13 mouse cellular contexts compared by ENCODE assay signal in the genomic region with DNA sequence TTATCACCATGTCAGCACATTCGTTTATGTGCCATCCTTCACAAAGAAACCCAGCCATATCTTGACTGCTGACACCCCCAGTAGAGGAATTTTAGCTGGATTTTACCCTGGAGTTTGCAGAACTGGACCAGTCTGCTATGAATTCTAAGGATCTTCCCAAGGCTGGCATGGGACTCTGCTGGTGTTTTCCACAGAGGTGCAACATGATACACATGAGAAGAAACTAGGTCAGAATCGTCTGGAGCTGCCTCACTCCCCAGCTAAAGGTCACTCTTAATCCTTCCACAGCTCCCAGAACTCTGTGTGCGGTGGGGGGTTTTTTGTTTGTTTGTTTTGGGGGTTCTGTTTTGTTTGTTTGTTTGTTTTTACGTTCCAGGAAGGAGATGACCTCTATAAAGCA. TPM values are rescaled to one million over a fixed set of nuclear protein-coding genes. Genes with fewer than 3 reads are reported as not detected.
DNase-seq lines count a peak whose midpoint lies in the region.
"Had no signal": no experiment of that assay in that cellular context is flagged by ENCODE, and none has a peak within 500 bp of the region (broad histone marks: within the 10 kb centered on the region; RNA-seq: fewer than 3 reads in every experiment).

No protein-coding gene starts in this region.

- peak; percentile 21 for DNase-seq in adrenal gland, adult 2 months
- no peak for DNase-seq in adrenal gland, postnatal 36 days
- DNase-seq in gastrocnemius, postnatal 14 days: peak; percentile 14
- no peak for DNase-seq in gastrocnemius, postnatal 10 days
- peak; percentile 37 for DNase-seq in gastrocnemius, postnatal 25 days
- no peak for DNase-seq in left cerebral cortex, adult 18-20 months (ENCODE audit: low spot score in 2 of 2)
- DNase-seq: adrenal gland, postnatal 10 days; cerebellum, adult 11 months; cerebellum, adult 2 months; cerebellum, adult 9-11 months; cerebellum, postnatal 25 days; heart, adult 2 months; kidney, adult 11 months had no signal

- intact Hi-C loops in gastrocnemius, postnatal 14 days (cut with DNase I; ENCODE audit: low total_unique reads): no loop called here

RNA-seq across cellular contexts. Expression of gene Glrx, which starts 53.9 kb away (rescaled TPM):
- 10 to 100 TPM; 25.9 to 30.0 TPM for total RNA-seq in adrenal gland, adult 2 months (2021)
- polyA plus RNA-seq in adrenal gland, adult 2 months (2012; rRNA removed): 6.3 and 7.6 TPM in 2 replicates
- total RNA-seq in adrenal gland, postnatal 36 days (2021): 10 to 100 TPM; 20.3 to 21.4 TPM
- total RNA-seq in gastrocnemius, postnatal 14 days (2021): 10 to 100 TPM; 30.8 to 31.9 TPM
- 10 to 100 TPM; 35.2 to 36.7 TPM for total RNA-seq in gastrocnemius, postnatal 10 days (2021)
- total RNA-seq in gastrocnemius, postnatal 25 days (2021): 10 to 100 TPM; 36.8 to 47.8 TPM
- 10 to 100 TPM; 48.1 to 55.5 TPM for total RNA-seq in left cerebral cortex, adult 18-20 months (2021)

Comparison
In these comparisons a context has a peak if more than half of its experiments do, and no peak if none do; other contexts are left out.
1. DNase-seq: peak in adrenal gland, adult 2 months (single experiment), gastrocnemius, postnatal 14 days (single experiment) and gastrocnemius, postnatal 25 days (single experiment); none in adrenal gland, postnatal 36 days (0 of 2), gastrocnemius, postnatal 10 days (single experiment) and left cerebral cortex, adult 18-20 months (0 of 2).